Mouse (Mus musculus) testis, adult 2 months (tissue): ENCODE data around the gene Ttc23. TPM values are rescaled to one million over a fixed set of nuclear protein-coding genes. Genes with fewer than 3 reads are reported as not detected.

ENCODE experiments used
- H3K27ac ChIP-seq: fragments of 200-500 bp; 2 replicates; pipeline ENCODE4 v1.5.1; 2012; ENCODE audit warnings: low read depth, low read length; ENCODE audit not compliant: control insufficient read depth, insufficient read depth
- H3K27me3 ChIP-seq: fragments of 200-500 bp; 2 replicates; pipeline ENCODE4 v1.6.1; 2012; ENCODE audit warnings: mild to moderate bottlenecking, low read length, moderate library complexity; ENCODE audit not compliant: control insufficient read depth, insufficient read depth
- H3K36me3 ChIP-seq: fragments of 200-500 bp; 2 replicates; pipeline ENCODE4 v1.6.1; 2012; ENCODE audit warnings: mild to moderate bottlenecking, low read length; ENCODE audit not compliant: control insufficient read depth, insufficient read depth
- H3K4me1 ChIP-seq: fragments of 200-500 bp; 2 replicates; pipeline ENCODE4 v1.6.1; 2012; ENCODE audit warnings: low read length; ENCODE audit not compliant: control insufficient read depth, insufficient read depth
- H3K4me3 ChIP-seq: fragments of 200-500 bp; 2 replicates; pipeline ENCODE4 v1.5.1; 2012; ENCODE audit warnings: low read depth, mild to moderate bottlenecking, low read length, moderate library complexity, mixed read lengths; ENCODE audit not compliant: control insufficient read depth
- CTCF ChIP-seq: fragments of 200-500 bp; IDR thresholded peaks from 2 replicates; pipeline ENCODE4 v1.5.1; 2012; ENCODE audit warnings: low read depth, mild to moderate bottlenecking, inconsistent platforms, low read length, moderate library complexity; ENCODE audit not compliant: control insufficient read depth, insufficient read depth, insufficient replicate concordance
- POLR2A ChIP-seq: fragments of 200-500 bp; IDR thresholded peaks from 2 replicates; pipeline ENCODE4 v1.6.1; 2012; ENCODE audit warnings: low read depth, mild to moderate bottlenecking, inconsistent platforms, low read length, moderate library complexity; ENCODE audit not compliant: control insufficient read depth
- polyA plus RNA-seq: library from polyadenylated mRNA; depleted of rRNA; stranded (reverse); fragments of >200 nt; gene quantifications from 2 replicates; pipeline ENCODE4 v1.2.3, GENCODE M21; 2012

The Ttc23 gene
- polyA plus RNA-seq, 1 experiment, result 43.7 TPM

GRCm38 (mm10) chr7:67763625-67764024 lies 116.4 kb downstream of the Ttc23 start:
- Histone ChIP-seq H3K4me1 (peaks cover 5% of the 10 kb centered on the region), H3K4me3 (no peak overlapping the region), H3K36me3 (no peaks in the 10 kb centered on the region), H3K27me3 (no peaks in the 10 kb centered on the region), H3K27ac (no peak overlapping the region)
- TF ChIP-seq CTCF (no peak), POLR2A (no peak)

- peaks cover 2% of the 10 kb centered on the region for H3K4me1 ChIP-seq
- no peak overlapping the region for H3K27ac ChIP-seq
- no peaks in the 10 kb centered on the region for H3K27me3 ChIP-seq
- TF ChIP-seq POLR2A (no peak), CTCF (no peak)
- H3K36me3 ChIP-seq, result no peaks in the 10 kb centered on the region
- no peak overlapping the region for H3K4me3 ChIP-seq
Measured at GRCm38 (mm10) chr7:67768125-67768524, 120.9 kb downstream of the Ttc23 start.

GRCm38 (mm10) chr7:67769487-67769886 lies 122.3 kb downstream of the Ttc23 start:
- no peak overlapping the region for H3K4me3 ChIP-seq
- H3K4me1 ChIP-seq, result peaks cover 2% of the 10 kb centered on the region
- no peaks in the 10 kb centered on the region for H3K27me3 ChIP-seq
- H3K27ac ChIP-seq, result no peak overlapping the region
- no peaks in the 10 kb centered on the region for H3K36me3 ChIP-seq
- no peak for TF ChIP-seq CTCF
- no peak for TF ChIP-seq POLR2A

- TF ChIP-seq CTCF (no peak), POLR2A (no peak)
- Histone ChIP-seq H3K27me3 (no peaks in the 10 kb centered on the region), H3K4me3 (no peak overlapping the region), H3K27ac (no peak overlapping the region), H3K4me1 (peaks cover 2% of the 10 kb centered on the region), H3K36me3 (no peaks in the 10 kb centered on the region)
Measured at GRCm38 (mm10) chr7:67772231-67772630, 125.0 kb downstream of the Ttc23 start.

- no peak overlapping the region for H3K4me3 ChIP-seq
- no peaks in the 10 kb centered on the region for H3K36me3 ChIP-seq
- peaks cover 2% of the 10 kb centered on the region for H3K4me1 ChIP-seq
- H3K27ac ChIP-seq, result no peak overlapping the region
- TF ChIP-seq POLR2A (no peak), CTCF (no peak)
- H3K27me3 ChIP-seq, result no peaks in the 10 kb centered on the region
Measured at GRCm38 (mm10) chr7:67775623-67776022, 128.4 kb downstream of the Ttc23 start.

- Histone ChIP-seq H3K4me1 (no peaks in the 10 kb centered on the region), H3K4me3 (no peak overlapping the region), H3K27me3 (no peaks in the 10 kb centered on the region), H3K27ac (no peak overlapping the region), H3K36me3 (no peaks in the 10 kb centered on the region)
- no peak for TF ChIP-seq POLR2A
- no peak for TF ChIP-seq CTCF
Measured at GRCm38 (mm10) chr7:67776636-67777305, 129.6 kb downstream of the Ttc23 start.

- no peak overlapping the region for H3K27ac ChIP-seq
- no peaks in the 10 kb centered on the region for H3K36me3 ChIP-seq
- no peak for TF ChIP-seq CTCF
Measured at GRCm38 (mm10) chr7:67787861-67788260, 140.7 kb downstream of the Ttc23 start.

More at GRCm38 (mm10) chr7:67787861-67788260, 140.7 kb downstream of the Ttc23 start:
- no peak overlapping the region for H3K4me3 ChIP-seq
- peaks cover 2% of the 10 kb centered on the region for H3K4me1 ChIP-seq
- H3K27me3 ChIP-seq, result no peaks in the 10 kb centered on the region
